Mouse (Mus musculus) intestine, embryonic 14.5 days (tissue): ENCODE measurements around the gene 4930595D18Rik. TPM values are rescaled to one million over a fixed set of nuclear protein-coding genes. Genes with fewer than 3 reads are reported as not detected.

Source experiments
- ATAC-seq: fragments of 200-750 bp; cut with Nextera tagmentation; replicated peaks from 2 replicates; pipeline ENCODE4 v1.8.0; 2017; ENCODE audit warnings: low read depth, moderate number of reproducible peaks, moderate TSS enrichment, moderate library complexity; ENCODE audit not compliant: low FRiP score, low TSS enrichment
- DNase-seq: peaks from one replicate; pipeline ENCODE4 v3.0.0-alpha.2; 2018; ENCODE audit warnings: low spot score
- H3K27ac ChIP-seq: fragments of 300-500 bp; sonication (generic); 2 replicates; pipeline ENCODE4 v1.5.1; 2014; ENCODE audit warnings: low read depth, mild to moderate bottlenecking, control low read depth
- H3K27me3 ChIP-seq: fragments of 300-500 bp; sonication (generic); replicated peaks from 2 replicates; pipeline ENCODE4 v1.6.1; 2014; ENCODE audit warnings: low read length, control low read depth; ENCODE audit not compliant: control insufficient read depth, insufficient read depth
- H3K36me3 ChIP-seq: fragments of 300-500 bp; sonication (generic); 2 replicates; pipeline ENCODE4 v1.6.1; 2014; ENCODE audit warnings: low read length, control low read depth; ENCODE audit not compliant: control insufficient read depth, insufficient read depth
- H3K4me1 ChIP-seq: fragments of 300-500 bp; sonication (generic); replicated peaks from 2 replicates; pipeline ENCODE4 v1.6.1; 2014; ENCODE audit warnings: low read length, control low read depth, mixed read lengths; ENCODE audit not compliant: control insufficient read depth, insufficient read depth
- H3K4me2 ChIP-seq: fragments of 300-500 bp; sonication (generic); 2 replicates; pipeline ENCODE4 v1.6.1; 2014; ENCODE audit warnings: low read length
- H3K4me3 ChIP-seq: fragments of 300-500 bp; sonication (generic); 2 replicates; pipeline ENCODE4 v1.5.1; 2014; ENCODE audit warnings: low read depth, low read length, control low read depth, mixed read lengths
- H3K9ac ChIP-seq: fragments of 300-500 bp; sonication (generic); 2 replicates; pipeline ENCODE4 v1.6.1; 2014; ENCODE audit warnings: mild to moderate bottlenecking, low read length
- H3K9me3 ChIP-seq: fragments of 300-500 bp; sonication (generic); 2 replicates; pipeline ENCODE4 v1.6.1; 2016; ENCODE audit warnings: low read length, control low read depth; ENCODE audit not compliant: control insufficient read depth
- WGBS: fragments of 180-500 bp; shearing (Covaris S2); extraction: QIAGEN DNeasy Blood & Tissue Kit; methylation state at CpG from one replicate; pipeline ENCODE4 v1.1.7; 2014; 5-methylcytosine and 5-hydroxymethylcytosine counted together
- polyA plus RNA-seq: library from polyadenylated mRNA; unstranded; fragments of >200 nt; fragmentation: Nextera tagmentation; extraction: Ambion mirVana; gene quantifications from 2 replicates; pipeline ENCODE4 v1.2.1, GENCODE M21; 2014

Gene 4930595D18Rik
- polyA plus RNA-seq, 1 experiment from 2014 or later: not detected

GRCm38 (mm10) chr12:111119506-111120085 is 64.7 kb downstream of the 4930595D18Rik start:
- no peak overlapping the region for H3K27ac ChIP-seq
- DNase-seq (no peak), ATAC-seq (no peak)
- no peaks in the 10 kb centered on the region for H3K9me3 ChIP-seq
- WGBS: 94% methylated on average over 5 of the region's 5 CpGs
- H3K4me3 ChIP-seq: no peak overlapping the region
- no peak overlapping the region for H3K4me2 ChIP-seq
- no peaks in the 10 kb centered on the region for H3K27me3 ChIP-seq
- peaks cover 42% of the 10 kb centered on the region for H3K36me3 ChIP-seq
- no peak overlapping the region for H3K9ac ChIP-seq
- no peaks in the 10 kb centered on the region for H3K4me1 ChIP-seq

- Histone ChIP-seq H3K4me3 (no peak overlapping the region), H3K27me3 (no peaks in the 10 kb centered on the region), H3K9me3 (no peaks in the 10 kb centered on the region), H3K9ac (no peak overlapping the region), H3K36me3 (peaks cover 86% of the 10 kb centered on the region), H3K27ac (no peak overlapping the region), H3K4me1 (no peaks in the 10 kb centered on the region), H3K4me2 (no peak overlapping the region)
- WGBS: 93% methylated on average over 5 of the region's 5 CpGs
- DNase-seq (no peak), ATAC-seq (no peak)
These were observed 69.7 kb downstream of the 4930595D18Rik start for GRCm38 (mm10) chr12:111114593-111114992.

DNA sequence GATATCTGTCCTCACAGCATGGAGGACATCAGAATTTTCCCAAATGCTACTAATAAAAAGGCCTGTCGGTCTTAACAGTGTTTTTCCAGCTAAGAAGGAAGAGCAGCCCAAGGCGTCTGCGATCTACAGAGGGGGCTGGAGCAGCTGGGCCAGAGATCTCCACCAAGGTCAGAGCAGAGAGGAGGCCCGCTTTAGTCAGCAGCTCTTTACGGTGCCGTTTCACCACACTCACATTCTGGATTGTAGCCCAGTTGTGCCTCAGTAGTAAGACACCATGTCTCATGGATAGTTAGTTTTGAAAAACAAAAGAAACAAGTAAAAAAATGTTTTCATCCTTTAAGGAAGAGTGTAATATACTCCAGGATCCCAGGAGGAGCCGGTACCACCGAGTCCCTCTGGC is 73.1 kb downstream of the 4930595D18Rik start:
- Histone ChIP-seq H3K4me1 (no peaks in the 10 kb centered on the region), H3K9me3 (no peaks in the 10 kb centered on the region), H3K27me3 (no peaks in the 10 kb centered on the region), H3K9ac (no peak overlapping the region), H3K36me3 (peaks cover 89% of the 10 kb centered on the region), H3K27ac (no peak overlapping the region), H3K4me2 (no peak overlapping the region), H3K4me3 (no peak overlapping the region)
- ATAC-seq (no peak), DNase-seq (no peak)
- WGBS: 93% methylated on average over 8 of the region's 8 CpGs

Other genes with a start within 250 kb of the 4930595D18Rik start
- 13.2 and 17.8 TPM in 2 replicates for gene Ankrd9, start 205.5 kb downstream of the 4930595D18Rik start, polyA plus RNA-seq
- 15.9 and 16.7 TPM in 2 replicates for gene Rcor1, start 145.1 kb downstream of the 4930595D18Rik start, polyA plus RNA-seq
- 9.1 and 9.9 TPM in 2 replicates for gene Traf3, start 18.1 kb downstream of the 4930595D18Rik start, polyA plus RNA-seq
- 17.2 and 23.7 TPM in 2 replicates for gene Amn, start 86.6 kb upstream of the 4930595D18Rik start, polyA plus RNA-seq
- 48.2 and 49.0 TPM in 2 replicates for gene Cdc42bpb, start 193.2 kb upstream of the 4930595D18Rik start, polyA plus RNA-seq
- 1.3 and 2.9 TPM in 2 replicates for gene Lbhd2, start 222.3 kb upstream of the 4930595D18Rik start, polyA plus RNA-seq
- 8.5 and 10.2 TPM in 2 replicates for gene Exoc3l4, start 232.5 kb upstream of the 4930595D18Rik start, polyA plus RNA-seq